Mouse (Mus musculus): ENCODE measurements around the gene Mex3a.

GRCm38 (mm10) chr3:88518411-88518810, 13.8 kb upstream of the Mex3a start:
- no peak for TF ChIP-seq POLR2A (IDR thresholded peaks at IDR 0.05; ENCODE audit: insufficient read length, low read depth)
- TF ChIP-seq USF1 (IDR thresholded peaks at IDR 0.05; ENCODE audit: low read depth): no peak
- no peak for TF ChIP-seq TCF12 (IDR thresholded peaks at IDR 0.05; ENCODE audit: insufficient read depth, poor library complexity, severe bottlenecking)
- no peak for TF ChIP-seq CEBPB (IDR thresholded peaks at IDR 0.05; ENCODE audit: insufficient read depth, poor library complexity, severe bottlenecking)

All from myocyte (in vitro differentiated cells).